In genomic region chr8:10230746-10231369, GRCm38 (mm10) we compare ENCODE assay signal across 9 mouse cellular contexts.
DNase-seq lines count a peak whose midpoint lies in the region; ATAC-seq and TF ChIP-seq lines count a peak whose summit lies in the region.
"Had no signal": no experiment of that assay in that cellular context is flagged by ENCODE, and none has a peak within 500 bp of the region (broad histone marks: within the 10 kb centered on the region; RNA-seq: fewer than 3 reads in every experiment).

No protein-coding gene starts in this region.

- WGBS in midbrain, embryonic 10.5 days, result 59% methylated on average over 8 of the region's 8 CpGs
- WGBS in midbrain, embryonic 15.5 days, result 59% methylated on average over 8 of the region's 8 CpGs
- 54% methylated on average over 8 of the region's 8 CpGs for WGBS in embryonic facial prominence, embryonic 14.5 days
- WGBS in lung, embryonic 14.5 days, result 53% methylated on average over 8 of the region's 8 CpGs

- H3K9me3 ChIP-seq in midbrain, embryonic 10.5 days (replicated peaks), result no peaks in the 10 kb centered on the region
- H3K9me3 ChIP-seq in midbrain, embryonic 15.5 days, result no peaks in the 10 kb centered on the region
- no peaks in the 10 kb centered on the region for H3K9me3 ChIP-seq in embryonic facial prominence, embryonic 14.5 days (ENCODE audit: control insufficient read depth, low read length)
- no peaks in the 10 kb centered on the region for H3K9me3 ChIP-seq in lung, embryonic 14.5 days (ENCODE audit: low read depth, low read length)
- H3K9me3 ChIP-seq: embryonic facial prominence, embryonic 15.5 days had no signal

- no peak overlapping the region for H3K4me2 ChIP-seq in midbrain, embryonic 15.5 days
- H3K4me2 ChIP-seq in embryonic facial prominence, embryonic 14.5 days (ENCODE audit: low read depth, low read length), result no peak overlapping the region
- H3K4me2 ChIP-seq in lung, embryonic 14.5 days, result no peak overlapping the region
- H3K4me2 ChIP-seq: embryonic facial prominence, embryonic 15.5 days had no signal

- no peak overlapping the region for H3K4me3 ChIP-seq in midbrain, embryonic 10.5 days
- H3K4me3 ChIP-seq in midbrain, embryonic 15.5 days, result no peak overlapping the region
- H3K4me3 ChIP-seq in embryonic facial prominence, embryonic 14.5 days (ENCODE audit: low read depth, low read length), result no peak overlapping the region
- no peak overlapping the region for H3K4me3 ChIP-seq in lung, embryonic 14.5 days (ENCODE audit: low read depth, low read length)
- H3K4me3 ChIP-seq: embryonic facial prominence, embryonic 15.5 days had no signal

- DNase-seq in midbrain, embryonic 10.5 days (ENCODE audit: low spot score), result peak; percentile 38
- DNase-seq in adipocyte (ENCODE audit: low spot score), result peak; percentile 39
- peak; percentile 75 for DNase-seq in embryonic facial prominence, embryonic 14.5 days (ENCODE audit: low spot score)
- peak; percentile 62 for DNase-seq in kidney, postnatal 10 days
- peak; percentile 83 for DNase-seq in lung, embryonic 14.5 days
- DNase-seq in right cerebral cortex, postnatal 4 days, result peak; percentile 40

- no peaks in the 10 kb centered on the region for H3K4me1 ChIP-seq in midbrain, embryonic 10.5 days
- no peaks in the 10 kb centered on the region for H3K4me1 ChIP-seq in midbrain, embryonic 15.5 days
- no peaks in the 10 kb centered on the region for H3K4me1 ChIP-seq in embryonic facial prominence, embryonic 14.5 days (ENCODE audit: control insufficient read depth, insufficient read depth, low read length)
- H3K4me1 ChIP-seq in lung, embryonic 14.5 days (ENCODE audit: insufficient read depth), result no peaks in the 10 kb centered on the region
- H3K4me1 ChIP-seq: embryonic facial prominence, embryonic 15.5 days had no signal

- no peak for ATAC-seq in midbrain, embryonic 15.5 days (replicated peaks)
- no peak for ATAC-seq in embryonic facial prominence, embryonic 14.5 days (ENCODE audit: low read depth)
- ATAC-seq in lung, embryonic 14.5 days (ENCODE audit: insufficient read depth), result no peak
- ATAC-seq in inflammation-experienced regulatory T-cells, adult 6 months, result no peak

- TF ChIP-seq CTCF in lung, embryonic 14.5 days (IDR thresholded peaks at IDR 0.05; ENCODE audit: low read depth), result peak; percentile 79

- no peaks in the 10 kb centered on the region for H3K36me3 ChIP-seq in midbrain, embryonic 10.5 days
- no peaks in the 10 kb centered on the region for H3K36me3 ChIP-seq in midbrain, embryonic 15.5 days (replicated peaks)
- H3K36me3 ChIP-seq in embryonic facial prominence, embryonic 14.5 days (ENCODE audit: control insufficient read depth, insufficient read depth, low read length), result no peaks in the 10 kb centered on the region
- no peaks in the 10 kb centered on the region for H3K36me3 ChIP-seq in lung, embryonic 14.5 days (ENCODE audit: insufficient read depth)
- H3K36me3 ChIP-seq: embryonic facial prominence, embryonic 15.5 days had no signal

- H3K27me3 ChIP-seq in midbrain, embryonic 10.5 days (ENCODE audit: low read depth, poor library complexity, severe bottlenecking), result no peaks in the 10 kb centered on the region
- no peaks in the 10 kb centered on the region for H3K27me3 ChIP-seq in midbrain, embryonic 15.5 days (replicated peaks)
- H3K27me3 ChIP-seq in embryonic facial prominence, embryonic 14.5 days (replicated peaks; ENCODE audit: control insufficient read depth, insufficient read depth, low read length), result no peaks in the 10 kb centered on the region
- no peaks in the 10 kb centered on the region for H3K27me3 ChIP-seq in lung, embryonic 14.5 days (ENCODE audit: insufficient read depth, low read length)
- H3K27me3 ChIP-seq: embryonic facial prominence, embryonic 15.5 days had no signal

- no peak overlapping the region for H3K9ac ChIP-seq in midbrain, embryonic 15.5 days
- H3K9ac ChIP-seq in embryonic facial prominence, embryonic 14.5 days (ENCODE audit: low read depth, low read length), result no peak overlapping the region
- H3K9ac ChIP-seq in lung, embryonic 14.5 days, result no peak overlapping the region
- H3K9ac ChIP-seq: embryonic facial prominence, embryonic 15.5 days had no signal

- H3K27ac ChIP-seq in midbrain, embryonic 10.5 days (replicated peaks), result no peak overlapping the region
- no peak overlapping the region for H3K27ac ChIP-seq in midbrain, embryonic 15.5 days
- no peak overlapping the region for H3K27ac ChIP-seq in embryonic facial prominence, embryonic 14.5 days (replicated peaks; ENCODE audit: low read depth, low read length)
- H3K27ac ChIP-seq in lung, embryonic 14.5 days (ENCODE audit: low read depth), result no peak overlapping the region
- H3K27ac ChIP-seq: embryonic facial prominence, embryonic 15.5 days had no signal
